Mouse (Mus musculus): ENCODE data around the gene Fat4.

DNA sequence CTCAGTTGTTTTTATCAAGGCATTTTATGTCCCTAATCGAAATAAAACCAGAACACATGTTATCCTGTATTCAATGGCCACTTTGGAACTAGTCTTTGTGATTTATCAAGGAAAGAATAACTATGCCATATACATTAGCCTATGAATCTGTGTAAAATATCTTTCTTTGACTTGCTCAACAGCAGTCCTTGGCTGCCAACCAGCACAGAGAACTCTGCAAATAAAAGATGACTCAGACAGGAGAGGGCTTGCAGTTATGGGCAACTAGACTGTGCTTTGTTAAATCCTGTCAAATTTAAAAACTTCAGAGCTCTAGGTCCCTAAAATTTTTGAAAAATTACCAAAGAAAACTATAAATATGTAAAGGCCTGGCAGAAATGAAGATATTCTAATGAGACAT, 130.9 kb downstream of the Fat4 start:
- TF ChIP-seq CTCF (IDR thresholded peaks at IDR 0.05; ENCODE audit: low read depth) (no peak), EP300 (optimal IDR thresholded peaks at IDR 0.05) (no peak)
